Mouse (Mus musculus): ENCODE measurements around the gene C1qtnf1. TPM values are rescaled to one million over a fixed set of nuclear protein-coding genes. Genes with fewer than 3 reads are reported as not detected.

The C1qtnf1 gene
- total and polyA plus RNA-seq, 2 experiments: 6.6 to 9.2 TPM

DNA sequence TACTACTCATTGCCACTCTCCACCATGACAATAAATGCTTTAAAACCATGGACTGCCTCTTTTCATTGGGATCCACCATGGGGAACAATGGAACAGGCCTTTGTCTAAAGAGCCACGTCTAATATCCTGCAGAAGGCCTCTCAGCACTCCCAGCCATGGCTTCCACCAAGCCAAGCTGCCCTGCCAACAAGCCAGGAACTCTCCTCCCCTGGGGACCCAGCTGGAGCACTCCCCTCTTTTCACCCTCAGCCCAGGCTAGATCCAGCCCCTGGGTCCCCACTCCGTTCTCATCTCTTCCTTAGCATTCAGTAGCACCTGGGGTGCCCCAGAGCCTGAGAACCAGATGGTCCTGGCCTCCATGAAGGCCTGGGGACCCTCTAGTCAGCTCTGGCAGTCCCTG, 25.0 kb downstream of the C1qtnf1 start:
- WGBS: 93% methylated on average over 2 of the region's 2 CpGs
- DNase-seq (ENCODE audit: extremely low read depth, low read depth, low spot score): no peak
- peaks cover 4% of the 10 kb centered on the region for H3K4me1 ChIP-seq (ENCODE audit: control insufficient read depth, insufficient read depth, low read length)
- no peak for TF ChIP-seq CTCF (IDR thresholded peaks at IDR 0.05; ENCODE audit: low read depth, low read length)
- no peak for TF ChIP-seq POLR2A (IDR thresholded peaks at IDR 0.05; ENCODE audit: extremely low read depth, insufficient read depth, low read length)
- H3K9ac ChIP-seq (ENCODE audit: low read depth, low read length): no peak overlapping the region
- no peaks in the 10 kb centered on the region for H3K36me3 ChIP-seq (ENCODE audit: control insufficient read depth, insufficient read depth, low read length)
- H3K79me2 ChIP-seq (ENCODE audit: control insufficient read depth, insufficient read depth, low read length): no peaks in the 10 kb centered on the region
- no peak overlapping the region for H3K4me3 ChIP-seq (ENCODE audit: insufficient read depth, low read depth, low read length)
- H3K27ac ChIP-seq (replicated peaks; ENCODE audit: insufficient read depth, low read depth, low read length): no peak overlapping the region
- no peaks in the 10 kb centered on the region for H3K27me3 ChIP-seq (ENCODE audit: control insufficient read depth, insufficient read depth, low read length)

DNA sequence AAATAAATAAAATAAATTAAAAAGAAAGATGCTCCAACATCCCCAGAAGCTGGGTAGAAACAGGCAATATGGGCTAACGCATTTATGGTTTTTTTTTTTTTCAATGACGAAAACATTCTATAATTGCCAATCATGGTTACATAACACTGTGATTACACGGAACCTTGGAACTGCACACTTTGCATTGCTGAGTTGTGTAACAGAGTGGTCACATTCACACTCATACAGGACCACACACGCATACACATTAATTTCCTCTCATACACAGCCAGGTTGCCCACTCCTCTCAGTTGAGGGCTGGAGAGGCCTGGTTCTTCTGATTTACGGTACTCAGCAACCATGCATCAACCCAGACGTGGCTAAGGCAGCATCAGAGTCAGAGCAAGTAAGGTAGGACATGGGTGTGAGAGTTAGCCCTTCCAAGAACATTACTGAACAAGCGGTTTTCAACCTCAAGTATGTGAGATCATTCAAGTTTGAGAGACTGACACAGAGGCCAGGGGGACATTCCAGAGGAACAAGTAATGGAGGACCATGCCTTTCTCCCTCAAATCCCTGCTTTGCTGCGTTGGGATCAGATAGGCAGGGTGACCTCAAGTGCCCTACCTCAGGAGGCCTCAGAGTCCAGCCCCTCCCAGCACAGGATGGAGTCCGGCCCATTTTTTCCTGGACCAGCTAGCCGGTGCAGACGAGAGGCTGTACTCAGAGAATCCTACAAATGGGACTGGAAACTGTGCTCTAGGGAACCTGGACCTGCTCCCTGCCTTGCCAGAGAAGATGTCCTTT, 26.1 kb downstream of the C1qtnf1 start:
- H3K79me2 ChIP-seq (ENCODE audit: control insufficient read depth, insufficient read depth, low read length): no peaks in the 10 kb centered on the region
- H3K27me3 ChIP-seq (ENCODE audit: control insufficient read depth, insufficient read depth, low read length): no peaks in the 10 kb centered on the region
- no peaks in the 10 kb centered on the region for H3K36me3 ChIP-seq (ENCODE audit: control insufficient read depth, insufficient read depth, low read length)
- TF ChIP-seq POLR2A (IDR thresholded peaks at IDR 0.05; ENCODE audit: extremely low read depth, insufficient read depth, low read length): no peak
- TF ChIP-seq CTCF (IDR thresholded peaks at IDR 0.05; ENCODE audit: low read depth, low read length): no peak
- H3K4me1 ChIP-seq (ENCODE audit: control insufficient read depth, insufficient read depth, low read length): peaks cover 4% of the 10 kb centered on the region
- H3K27ac ChIP-seq (replicated peaks; ENCODE audit: insufficient read depth, low read depth, low read length): 0 out of 2 replicates have a peak overlapping the region, but pooled peaks have one; percentile 16
- no peak overlapping the region for H3K4me3 ChIP-seq (ENCODE audit: insufficient read depth, low read depth, low read length)
- H3K9ac ChIP-seq (ENCODE audit: low read depth, low read length): no peak overlapping the region
- 37% methylated on average over 11 of the region's 11 CpGs for WGBS
- DNase-seq (ENCODE audit: extremely low read depth, low read depth, low spot score): peak; percentile 39

DNA sequence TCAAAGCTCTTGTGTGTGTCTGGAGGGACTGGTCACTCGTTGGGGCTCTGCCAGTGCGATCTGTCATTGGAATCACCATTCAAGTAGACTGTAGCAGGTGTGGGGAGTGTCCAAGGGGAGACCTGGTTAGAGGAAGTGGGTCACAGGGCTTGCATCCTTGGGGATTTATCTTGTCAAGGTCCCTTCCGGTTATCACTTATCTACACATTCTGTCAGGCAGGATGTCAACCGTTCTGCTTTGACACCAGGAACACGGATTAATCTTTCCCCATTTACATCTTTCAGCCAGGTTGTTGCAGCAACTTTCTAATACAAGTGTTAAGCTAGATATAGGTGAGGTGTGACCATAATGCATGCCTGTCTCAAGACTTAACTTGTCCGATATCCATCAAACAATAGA, 27.8 kb downstream of the C1qtnf1 start:
- no peak for TF ChIP-seq POLR2A (IDR thresholded peaks at IDR 0.05; ENCODE audit: extremely low read depth, insufficient read depth, low read length)
- no peak for TF ChIP-seq CTCF (IDR thresholded peaks at IDR 0.05; ENCODE audit: low read depth, low read length)
- Histone ChIP-seq H3K27ac (replicated peaks; ENCODE audit: insufficient read depth, low read depth, low read length) (no peak overlapping the region), H3K79me2 (ENCODE audit: control insufficient read depth, insufficient read depth, low read length) (no peaks in the 10 kb centered on the region), H3K4me3 (ENCODE audit: insufficient read depth, low read depth, low read length) (no peak overlapping the region), H3K4me1 (ENCODE audit: control insufficient read depth, insufficient read depth, low read length) (peaks cover 4% of the 10 kb centered on the region), H3K9ac (ENCODE audit: low read depth, low read length) (no peak overlapping the region), H3K27me3 (ENCODE audit: control insufficient read depth, insufficient read depth, low read length) (no peaks in the 10 kb centered on the region), H3K36me3 (ENCODE audit: control insufficient read depth, insufficient read depth, low read length) (no peaks in the 10 kb centered on the region)
- 71% methylated on average over 6 of the region's 6 CpGs for WGBS
- DNase-seq (ENCODE audit: extremely low read depth, low read depth, low spot score): no peak

DNA sequence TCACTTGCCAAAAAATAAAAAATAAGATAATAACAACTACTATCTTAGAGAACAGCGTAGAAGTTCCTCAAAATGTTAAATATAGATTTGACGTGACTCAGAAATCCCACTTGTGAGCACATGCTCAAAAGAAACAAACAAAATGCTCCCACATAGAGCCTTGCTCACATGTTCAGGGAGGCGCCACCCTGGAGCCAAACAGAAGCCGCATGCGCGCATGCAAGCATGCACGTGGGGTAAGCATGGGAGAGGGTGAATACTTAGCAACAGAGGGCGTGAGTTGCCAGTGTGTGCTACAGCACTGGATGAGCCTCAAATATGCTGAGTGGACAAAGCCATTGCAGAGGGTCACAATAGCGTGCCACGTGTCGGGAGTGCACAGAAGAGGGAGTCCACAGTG, 28.9 kb downstream of the C1qtnf1 start:
- DNase-seq (ENCODE audit: extremely low read depth, low read depth, low spot score): peak; percentile 45
- no peak overlapping the region for H3K4me3 ChIP-seq (ENCODE audit: insufficient read depth, low read depth, low read length)
- no peaks in the 10 kb centered on the region for H3K27me3 ChIP-seq (ENCODE audit: control insufficient read depth, insufficient read depth, low read length)
- no peak overlapping the region for H3K9ac ChIP-seq (ENCODE audit: low read depth, low read length)
- WGBS: 80% methylated on average over 11 of the region's 11 CpGs
- no peak for TF ChIP-seq POLR2A (IDR thresholded peaks at IDR 0.05; ENCODE audit: extremely low read depth, insufficient read depth, low read length)
- no peak for TF ChIP-seq CTCF (IDR thresholded peaks at IDR 0.05; ENCODE audit: low read depth, low read length)
- H3K79me2 ChIP-seq (ENCODE audit: control insufficient read depth, insufficient read depth, low read length): no peaks in the 10 kb centered on the region
- no peaks in the 10 kb centered on the region for H3K36me3 ChIP-seq (ENCODE audit: control insufficient read depth, insufficient read depth, low read length)
- H3K27ac ChIP-seq (replicated peaks; ENCODE audit: insufficient read depth, low read depth, low read length): no peak overlapping the region
- peaks cover 2% of the 10 kb centered on the region for H3K4me1 ChIP-seq (ENCODE audit: control insufficient read depth, insufficient read depth, low read length)

DNA sequence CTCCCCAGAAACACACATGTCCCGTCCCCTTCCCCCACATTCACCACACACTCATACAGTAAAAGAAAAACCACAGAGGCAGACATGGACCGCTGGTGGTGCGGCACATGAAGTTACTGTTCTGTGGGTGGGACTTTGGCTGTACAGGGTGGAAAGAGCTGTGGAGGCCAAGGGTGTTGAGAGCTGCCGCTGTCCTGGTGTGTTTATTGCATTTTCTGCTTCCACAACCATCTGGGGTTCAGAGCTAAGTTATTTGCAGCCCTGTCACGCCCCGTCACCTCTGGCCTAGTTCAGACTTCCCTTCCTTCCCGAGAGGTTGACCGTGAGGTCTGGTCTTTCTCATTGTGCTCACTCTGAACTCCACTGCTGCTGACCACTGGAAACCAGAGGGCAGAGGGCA, 31.0 kb downstream of the C1qtnf1 start:
- DNase-seq (ENCODE audit: extremely low read depth, low read depth, low spot score): peak; percentile 50
- Histone ChIP-seq H3K4me3 (ENCODE audit: insufficient read depth, low read depth, low read length) (no peak overlapping the region), H3K4me1 (ENCODE audit: control insufficient read depth, insufficient read depth, low read length) (peaks cover under 1% of the 10 kb centered on the region), H3K9ac (ENCODE audit: low read depth, low read length) (no peak overlapping the region), H3K27ac (replicated peaks; ENCODE audit: insufficient read depth, low read depth, low read length) (peak overlapping the region; percentile 11), H3K27me3 (ENCODE audit: control insufficient read depth, insufficient read depth, low read length) (no peaks in the 10 kb centered on the region), H3K36me3 (ENCODE audit: control insufficient read depth, insufficient read depth, low read length) (no peaks in the 10 kb centered on the region), H3K79me2 (ENCODE audit: control insufficient read depth, insufficient read depth, low read length) (no peaks in the 10 kb centered on the region)
- no peak for TF ChIP-seq POLR2A (IDR thresholded peaks at IDR 0.05; ENCODE audit: extremely low read depth, insufficient read depth, low read length)
- TF ChIP-seq CTCF (IDR thresholded peaks at IDR 0.05; ENCODE audit: low read depth, low read length): no peak
- WGBS: 46% methylated on average over 8 of the region's 8 CpGs

DNA sequence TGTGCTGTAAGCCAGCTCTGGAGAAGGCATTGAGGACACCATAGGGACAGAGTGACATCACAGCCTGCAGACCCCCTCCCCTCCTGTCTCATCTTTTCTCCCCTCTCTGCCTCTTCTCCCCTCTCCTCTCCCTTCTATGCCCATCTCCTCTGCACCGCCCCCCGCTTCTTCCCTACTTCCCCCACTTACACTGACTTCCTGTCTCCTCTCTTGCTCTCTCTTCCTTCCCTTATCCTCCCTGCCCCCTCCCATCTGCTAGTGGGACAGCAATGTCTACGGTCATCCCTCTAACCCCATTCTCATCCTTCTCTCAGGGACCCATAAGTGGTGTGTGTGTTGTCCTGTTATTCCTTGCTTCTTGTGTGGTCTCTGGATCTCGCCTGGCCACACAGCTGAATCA, 31.5 kb downstream of the C1qtnf1 start:
- 72% methylated on average over 4 of the region's 4 CpGs for WGBS
- Histone ChIP-seq H3K79me2 (ENCODE audit: control insufficient read depth, insufficient read depth, low read length) (no peaks in the 10 kb centered on the region), H3K4me3 (ENCODE audit: insufficient read depth, low read depth, low read length) (no peak overlapping the region), H3K9ac (ENCODE audit: low read depth, low read length) (no peak overlapping the region), H3K36me3 (ENCODE audit: control insufficient read depth, insufficient read depth, low read length) (no peaks in the 10 kb centered on the region), H3K4me1 (ENCODE audit: control insufficient read depth, insufficient read depth, low read length) (no peaks in the 10 kb centered on the region; the same call in 1 of the 2 replicates), H3K27ac (replicated peaks; ENCODE audit: insufficient read depth, low read depth, low read length) (no peak overlapping the region; the same call in 1 of the 2 replicates), H3K27me3 (ENCODE audit: control insufficient read depth, insufficient read depth, low read length) (no peaks in the 10 kb centered on the region)
- no peak for TF ChIP-seq CTCF (IDR thresholded peaks at IDR 0.05; ENCODE audit: low read depth, low read length)
- no peak for TF ChIP-seq POLR2A (IDR thresholded peaks at IDR 0.05; ENCODE audit: extremely low read depth, insufficient read depth, low read length)
- DNase-seq (ENCODE audit: extremely low read depth, low read depth, low spot score): no peak

Measured in liver, adult 2 months (tissue).